Mouse (Mus musculus) liver, adult 2 months (tissue): Measurements from ENCODE around the gene Lekr1.

ENCODE experiments used
- CTCF ChIP-seq: fragments of 200-500 bp; IDR thresholded peaks from 2 replicates; pipeline ENCODE4 v1.5.1; 2011; ENCODE audit warnings: low read depth, low read length, control low read depth
- POLR2A ChIP-seq: fragments of 200-500 bp; IDR thresholded peaks from 2 replicates; pipeline ENCODE4 v1.6.1; 2011; ENCODE audit warnings: low read length, control low read depth; ENCODE audit not compliant: insufficient read depth; ENCODE audit errors: extremely low read depth

GRCm38 (mm10) chr3:65767202-65767862, 101.3 kb downstream of the Lekr1 start:
- no peak for TF ChIP-seq CTCF
- no peak for TF ChIP-seq POLR2A
